Mouse (Mus musculus): ENCODE data around the gene H1f0. TPM values are rescaled to one million over a fixed set of nuclear protein-coding genes. Genes with fewer than 3 reads are reported as not detected.

The H1f0 gene
- polyA plus RNA-seq, 1 experiment from 2014 or later, result 513 TPM

- H3K4me3 ChIP-seq (replicated peaks), result no peak overlapping the region
- WGBS, result 84% methylated on average over 25 of the region's 25 CpGs
- H3K9ac ChIP-seq, result no peak overlapping the region
- no peaks in the 10 kb centered on the region for H3K9me3 ChIP-seq (replicated peaks)
- no peak overlapping the region for H3K4me2 ChIP-seq
- peaks cover 28% of the 10 kb centered on the region for H3K4me1 ChIP-seq
- ATAC-seq (replicated peaks; ENCODE audit: low FRiP score), result no peak
- H3K27ac ChIP-seq, result no peak overlapping the region
- H3K27me3 ChIP-seq, result no peaks in the 10 kb centered on the region
- H3K36me3 ChIP-seq, result peaks cover 87% of the 10 kb centered on the region
These were observed 37.2 kb upstream of the H1f0 start for GRCm38 (mm10) chr15:78990970-78991525.

GRCm38 (mm10) chr15:78992235-78992634 lies 36.0 kb upstream of the H1f0 start:
- Histone ChIP-seq H3K27ac (no peak overlapping the region), H3K27me3 (no peaks in the 10 kb centered on the region), H3K36me3 (peaks cover 96% of the 10 kb centered on the region), H3K4me1 (peaks cover 16% of the 10 kb centered on the region), H3K4me2 (no peak overlapping the region), H3K9ac (no peak overlapping the region), H3K9me3 (replicated peaks) (no peaks in the 10 kb centered on the region), H3K4me3 (replicated peaks) (no peak overlapping the region)
- 92% methylated on average over 7 of the region's 7 CpGs for WGBS
- ATAC-seq (replicated peaks; ENCODE audit: low FRiP score), result no peak

GRCm38 (mm10) chr15:78992925-78993324 lies 35.3 kb upstream of the H1f0 start:
- Histone ChIP-seq H3K4me1 (peaks cover 14% of the 10 kb centered on the region), H3K9me3 (replicated peaks) (no peaks in the 10 kb centered on the region), H3K4me2 (no peak overlapping the region), H3K27ac (no peak overlapping the region), H3K36me3 (peaks cover 93% of the 10 kb centered on the region), H3K4me3 (replicated peaks) (no peak overlapping the region), H3K9ac (no peak overlapping the region), H3K27me3 (no peaks in the 10 kb centered on the region)
- 94% methylated on average over 24 of the region's 24 CpGs for WGBS
- ATAC-seq (replicated peaks; ENCODE audit: low FRiP score), result no peak

GRCm38 (mm10) chr15:78995916-78996315 lies 32.3 kb upstream of the H1f0 start:
- no peak for ATAC-seq (replicated peaks; ENCODE audit: low FRiP score)
- no peaks in the 10 kb centered on the region for H3K9me3 ChIP-seq (replicated peaks)
- peaks cover 87% of the 10 kb centered on the region for H3K36me3 ChIP-seq
- H3K4me3 ChIP-seq (replicated peaks), result no peak overlapping the region
- H3K4me1 ChIP-seq, result peaks cover 26% of the 10 kb centered on the region
- no peak overlapping the region for H3K27ac ChIP-seq
- H3K4me2 ChIP-seq, result no peak overlapping the region
- H3K27me3 ChIP-seq, result no peaks in the 10 kb centered on the region
- WGBS, result 95% methylated on average over 4 of the region's 4 CpGs
- no peak overlapping the region for H3K9ac ChIP-seq

- H3K9me3 ChIP-seq (replicated peaks), result no peaks in the 10 kb centered on the region
These were observed 31.6 kb upstream of the H1f0 start for GRCm38 (mm10) chr15:78996663-78997062.

GRCm38 (mm10) chr15:78998348-78998747 lies 29.9 kb upstream of the H1f0 start:
- no peaks in the 10 kb centered on the region for H3K27me3 ChIP-seq
- H3K4me1 ChIP-seq, result peaks cover 47% of the 10 kb centered on the region
- H3K4me3 ChIP-seq (replicated peaks), result no peak overlapping the region
- WGBS, result 50% methylated on average over 8 of the region's 8 CpGs
- peak overlapping the region; percentile 7; the same call in 1 of the 2 replicates for H3K27ac ChIP-seq
- H3K9me3 ChIP-seq (replicated peaks), result no peaks in the 10 kb centered on the region
- H3K4me2 ChIP-seq, result no peak overlapping the region
- ATAC-seq (replicated peaks; ENCODE audit: low FRiP score), result no peak
- peaks cover 87% of the 10 kb centered on the region for H3K36me3 ChIP-seq
- H3K9ac ChIP-seq, result no peak overlapping the region

More at GRCm38 (mm10) chr15:78996663-78997062, 31.6 kb upstream of the H1f0 start:
- H3K27me3 ChIP-seq, result no peaks in the 10 kb centered on the region
- H3K9ac ChIP-seq, result no peak overlapping the region
- no peak overlapping the region for H3K4me3 ChIP-seq (replicated peaks)
- H3K4me1 ChIP-seq, result peaks cover 34% of the 10 kb centered on the region
- no peak overlapping the region for H3K4me2 ChIP-seq
- no peak for ATAC-seq (replicated peaks; ENCODE audit: low FRiP score)
- peaks cover 87% of the 10 kb centered on the region for H3K36me3 ChIP-seq
- WGBS, result 87% methylated on average over 3 of the region's 3 CpGs
- H3K27ac ChIP-seq, result no peak overlapping the region

- Histone ChIP-seq H3K9me3 (replicated peaks) (no peaks in the 10 kb centered on the region), H3K4me1 (peaks cover 47% of the 10 kb centered on the region), H3K4me3 (replicated peaks) (no peak overlapping the region), H3K9ac (no peak overlapping the region), H3K27ac (no peak overlapping the region; the same call in 1 of the 2 replicates), H3K4me2 (no peak overlapping the region), H3K36me3 (peaks cover 87% of the 10 kb centered on the region), H3K27me3 (no peaks in the 10 kb centered on the region)
- 72% methylated on average over 11 of the region's 11 CpGs for WGBS
- no peak for ATAC-seq (replicated peaks; ENCODE audit: low FRiP score)
These were observed 28.7 kb upstream of the H1f0 start for GRCm38 (mm10) chr15:78999586-78999985.

- Histone ChIP-seq H3K4me3 (replicated peaks) (no peak overlapping the region), H3K4me2 (no peak overlapping the region), H3K4me1 (peaks cover 47% of the 10 kb centered on the region), H3K9me3 (replicated peaks) (no peaks in the 10 kb centered on the region), H3K27ac (no peak overlapping the region), H3K36me3 (peaks cover 87% of the 10 kb centered on the region), H3K9ac (no peak overlapping the region), H3K27me3 (no peaks in the 10 kb centered on the region)
- ATAC-seq (replicated peaks; ENCODE audit: low FRiP score), result no peak
- 77% methylated on average over 7 of the region's 7 CpGs for WGBS
These were observed 27.9 kb upstream of the H1f0 start for GRCm38 (mm10) chr15:79000357-79000791.

- Histone ChIP-seq H3K4me3 (replicated peaks) (no peak overlapping the region), H3K27me3 (no peaks in the 10 kb centered on the region), H3K36me3 (peaks cover 87% of the 10 kb centered on the region), H3K9me3 (replicated peaks) (no peaks in the 10 kb centered on the region), H3K9ac (no peak overlapping the region), H3K27ac (no peak overlapping the region), H3K4me2 (no peak overlapping the region), H3K4me1 (peaks cover 47% of the 10 kb centered on the region)
- ATAC-seq (replicated peaks; ENCODE audit: low FRiP score), result 0 out of 2 replicates have a peak, but pooled peaks have one; percentile 3
- WGBS, result 94% methylated on average over 5 of the region's 5 CpGs
These were observed 26.7 kb upstream of the H1f0 start for GRCm38 (mm10) chr15:79001559-79001958.

GRCm38 (mm10) chr15:79002036-79002435 lies 26.2 kb upstream of the H1f0 start:
- H3K4me1 ChIP-seq, result peaks cover 47% of the 10 kb centered on the region
- no peaks in the 10 kb centered on the region for H3K27me3 ChIP-seq
- peaks cover 87% of the 10 kb centered on the region for H3K36me3 ChIP-seq
- H3K27ac ChIP-seq, result no peak overlapping the region
- no peaks in the 10 kb centered on the region for H3K9me3 ChIP-seq (replicated peaks)
- no peak overlapping the region for H3K4me3 ChIP-seq (replicated peaks)
- 27% methylated on average over 19 of the region's 19 CpGs for WGBS
- peak; percentile 83 for ATAC-seq (replicated peaks; ENCODE audit: low FRiP score)
- H3K9ac ChIP-seq, result no peak overlapping the region
- H3K4me2 ChIP-seq, result no peak overlapping the region

- Histone ChIP-seq H3K27ac (peak overlapping the region; percentile 10; the same call in 1 of the 2 replicates), H3K4me3 (replicated peaks) (no peak overlapping the region), H3K36me3 (peaks cover 93% of the 10 kb centered on the region), H3K4me1 (peaks cover 41% of the 10 kb centered on the region), H3K9me3 (replicated peaks) (no peaks in the 10 kb centered on the region), H3K27me3 (no peaks in the 10 kb centered on the region), H3K4me2 (no peak overlapping the region), H3K9ac (no peak overlapping the region)
- 71% methylated on average over 3 of the region's 3 CpGs for WGBS
- no peak for ATAC-seq (replicated peaks; ENCODE audit: low FRiP score)
These were observed 25.2 kb upstream of the H1f0 start for GRCm38 (mm10) chr15:79003079-79003478.

GRCm38 (mm10) chr15:79005581-79005980 lies 22.7 kb upstream of the H1f0 start:
- Histone ChIP-seq H3K27ac (no peak overlapping the region), H3K9me3 (replicated peaks) (no peaks in the 10 kb centered on the region), H3K9ac (no peak overlapping the region), H3K4me3 (replicated peaks) (no peak overlapping the region), H3K4me2 (no peak overlapping the region), H3K4me1 (peaks cover 24% of the 10 kb centered on the region), H3K27me3 (no peaks in the 10 kb centered on the region), H3K36me3 (peaks cover 73% of the 10 kb centered on the region)
- no peak for ATAC-seq (replicated peaks; ENCODE audit: low FRiP score)
- WGBS, result 88% methylated on average over 9 of the region's 9 CpGs

- H3K9me3 ChIP-seq (replicated peaks), result no peaks in the 10 kb centered on the region
- no peak for ATAC-seq (replicated peaks; ENCODE audit: low FRiP score)
- H3K36me3 ChIP-seq, result peaks cover 62% of the 10 kb centered on the region
- no peak overlapping the region for H3K9ac ChIP-seq
- 79% methylated on average over 3 of the region's 3 CpGs for WGBS
- no peak overlapping the region for H3K4me2 ChIP-seq
- H3K4me1 ChIP-seq, result peaks cover 22% of the 10 kb centered on the region
- no peak overlapping the region for H3K4me3 ChIP-seq (replicated peaks)
- H3K27ac ChIP-seq, result no peak overlapping the region
- no peaks in the 10 kb centered on the region for H3K27me3 ChIP-seq
These were observed 21.6 kb upstream of the H1f0 start for GRCm38 (mm10) chr15:79006638-79007037.
